Mouse (Mus musculus) erythroblast, embryonic 14.5 days (primary cell): Measurements from ENCODE around the gene Hagh.

Source experiments
- GATA1 ChIP-seq: IDR thresholded peaks from 2 replicates; pipeline ENCODE4 v1.6.1; 2012; ENCODE audit warnings: low read length, inconsistent platforms, mixed read lengths
- TAL1 ChIP-seq: IDR thresholded peaks from 3 replicates; pipeline ENCODE4 v1.6.1; 2012; ENCODE audit warnings: low read length, inconsistent platforms, mixed read lengths

GRCm38 (mm10) chr17:24811211-24811610, 28.7 kb upstream of the Hagh start:
- TF ChIP-seq GATA1 (no peak), TAL1 (no peak)
